Mouse (Mus musculus) stomach, postnatal 0 days (tissue): ENCODE measurements around the gene Aldh1l1.

Experiments used
- CTCF ChIP-seq: IDR thresholded peaks from 2 replicates; pipeline ENCODE4 v1.5.1; 2016; ENCODE audit warnings: antibody characterized with exemption, low read depth, mild to moderate bottlenecking, moderate library complexity
- EP300 ChIP-seq: optimal IDR thresholded peaks from 2 replicates; pipeline ENCODE3; 2016; ENCODE audit warnings: antibody characterized with exemption

GRCm38 (mm10) chr6:90494155-90494554, 7.9 kb downstream of the Aldh1l1 start:
- TF ChIP-seq EP300 (no peak), CTCF (no peak)
